Mouse (Mus musculus): ENCODE results near the gene Cxcl16. TPM values are rescaled to one million over a fixed set of nuclear protein-coding genes. Genes with fewer than 3 reads are reported as not detected.

Cxcl16 gene
- polyA plus RNA-seq, 1 experiment from 2014 or later, result 1.6 TPM

Small RNA genes within 50 kb of the gene (microRNA-seq; reads per million reads assigned to microRNA genes)
- not detected for gene Mir7115

Other genes with a start within 250 kb of the Cxcl16 start
- gene Slc16a11, start 247.2 kb downstream of the Cxcl16 start, polyA plus RNA-seq (2016; fragmentation: Nextera tagmentation; extraction: Ambion mirVana), result 1.9 and 2.8 TPM in 2 replicates
- 19.0 and 19.5 TPM in 2 replicates for gene Slc16a13, start 238.9 kb downstream of the Cxcl16 start, polyA plus RNA-seq (2016; fragmentation: Nextera tagmentation; extraction: Ambion mirVana)
- 5.2 and 5.4 TPM in 2 replicates for gene Bcl6b, start 230.2 kb downstream of the Cxcl16 start, polyA plus RNA-seq (2016; fragmentation: Nextera tagmentation; extraction: Ambion mirVana)
- 210 and 213 TPM in 2 replicates for gene 0610010K14Rik, start 222.1 kb downstream of the Cxcl16 start, polyA plus RNA-seq (2016; fragmentation: Nextera tagmentation; extraction: Ambion mirVana)
- 10.5 and 12.4 TPM in 2 replicates for gene Gm21988, start 220.2 kb downstream of the Cxcl16 start, polyA plus RNA-seq (2016; fragmentation: Nextera tagmentation; extraction: Ambion mirVana)
- gene Rnasek, start 220.1 kb downstream of the Cxcl16 start, polyA plus RNA-seq (2016; fragmentation: Nextera tagmentation; extraction: Ambion mirVana), result 172 and 188 TPM in 2 replicates
- 1.7 and 1.8 TPM in 2 replicates for gene Alox12, start 204.6 kb downstream of the Cxcl16 start, polyA plus RNA-seq (2016; fragmentation: Nextera tagmentation; extraction: Ambion mirVana)
- not detected in 2 replicates for gene Alox12e, start 137.4 kb downstream of the Cxcl16 start, polyA plus RNA-seq (2016; fragmentation: Nextera tagmentation; extraction: Ambion mirVana)
- 0.14 and 0.21 TPM in 2 replicates for gene Alox15, start 108.0 kb downstream of the Cxcl16 start, polyA plus RNA-seq (2016; fragmentation: Nextera tagmentation; extraction: Ambion mirVana)
- gene Pelp1, start 50.0 kb downstream of the Cxcl16 start, polyA plus RNA-seq (2016; fragmentation: Nextera tagmentation; extraction: Ambion mirVana), result 40.0 and 40.3 TPM in 2 replicates
- gene Arrb2, start 27.3 kb downstream of the Cxcl16 start, polyA plus RNA-seq (2016; fragmentation: Nextera tagmentation; extraction: Ambion mirVana), result 37.0 and 41.1 TPM in 2 replicates
- 37.6 and 39.2 TPM in 2 replicates for gene Med11, start 8.1 kb downstream of the Cxcl16 start, polyA plus RNA-seq (2016; fragmentation: Nextera tagmentation; extraction: Ambion mirVana)
- 0.21 and 0.33 TPM in 2 replicates for gene Zmynd15, start 551 bp downstream of the Cxcl16 start, polyA plus RNA-seq (2016; fragmentation: Nextera tagmentation; extraction: Ambion mirVana)
- 0.46 TPM in 1 of 2 replicates, not detected in the other for gene Tm4sf5, start 45.3 kb upstream of the Cxcl16 start, polyA plus RNA-seq (2016; fragmentation: Nextera tagmentation; extraction: Ambion mirVana)
- not detected in 2 replicates for gene Vmo1, start 54.6 kb upstream of the Cxcl16 start, polyA plus RNA-seq (2016; fragmentation: Nextera tagmentation; extraction: Ambion mirVana)
- gene Gltpd2, start 59.2 kb upstream of the Cxcl16 start, polyA plus RNA-seq (2016; fragmentation: Nextera tagmentation; extraction: Ambion mirVana), result 0.26 TPM in 1 of 2 replicates, not detected in the other
- 774 and 783 TPM in 2 replicates for gene Psmb6, start 65.4 kb upstream of the Cxcl16 start, polyA plus RNA-seq (2016; fragmentation: Nextera tagmentation; extraction: Ambion mirVana)
- not detected in 2 replicates for gene Gm40193, start 73.0 kb upstream of the Cxcl16 start, polyA plus RNA-seq (2016; fragmentation: Nextera tagmentation; extraction: Ambion mirVana)
- gene Pld2, start 80.1 kb upstream of the Cxcl16 start, polyA plus RNA-seq (2016; fragmentation: Nextera tagmentation; extraction: Ambion mirVana), result 4.0 and 5.7 TPM in 2 replicates
- gene Mink1, start 102.9 kb upstream of the Cxcl16 start, polyA plus RNA-seq (2016; fragmentation: Nextera tagmentation; extraction: Ambion mirVana), result 14.7 and 16.8 TPM in 2 replicates
- gene 4930544D05Rik, start 155.9 kb upstream of the Cxcl16 start, polyA plus RNA-seq (2016; fragmentation: Nextera tagmentation; extraction: Ambion mirVana), result not detected in 2 replicates
- 0.32 TPM in 1 of 2 replicates, not detected in the other for gene Chrne, start 159.2 kb upstream of the Cxcl16 start, polyA plus RNA-seq (2016; fragmentation: Nextera tagmentation; extraction: Ambion mirVana)
- gene Gp1ba, start 179.1 kb upstream of the Cxcl16 start, polyA plus RNA-seq (2016; fragmentation: Nextera tagmentation; extraction: Ambion mirVana), result 0.35 and 0.37 TPM in 2 replicates
- 96.6 and 101 TPM in 2 replicates for gene Rnf167, start 187.3 kb upstream of the Cxcl16 start, polyA plus RNA-seq (2016; fragmentation: Nextera tagmentation; extraction: Ambion mirVana)
- 138 and 149 TPM in 2 replicates for gene Slc25a11, start 187.5 kb upstream of the Cxcl16 start, polyA plus RNA-seq (2016; fragmentation: Nextera tagmentation; extraction: Ambion mirVana)
- gene Pfn1, start 194.7 kb upstream of the Cxcl16 start, polyA plus RNA-seq (2016; fragmentation: Nextera tagmentation; extraction: Ambion mirVana), result 1,047 and 1,099 TPM in 2 replicates
- 12.0 and 12.7 TPM in 2 replicates for gene Eno3, start 197.2 kb upstream of the Cxcl16 start, polyA plus RNA-seq (2016; fragmentation: Nextera tagmentation; extraction: Ambion mirVana)
- 156 and 160 TPM in 2 replicates for gene Spag7, start 209.4 kb upstream of the Cxcl16 start, polyA plus RNA-seq (2016; fragmentation: Nextera tagmentation; extraction: Ambion mirVana)
- 13.0 and 14.9 TPM in 2 replicates for gene Camta2, start 228.1 kb upstream of the Cxcl16 start, polyA plus RNA-seq (2016; fragmentation: Nextera tagmentation; extraction: Ambion mirVana)
- gene Inca1, start 240.2 kb upstream of the Cxcl16 start, polyA plus RNA-seq (2016; fragmentation: Nextera tagmentation; extraction: Ambion mirVana), result 0.86 and 1.3 TPM in 2 replicates
- 2.0 and 2.2 TPM in 2 replicates for gene Kif1c, start 240.6 kb upstream of the Cxcl16 start, polyA plus RNA-seq (2016; fragmentation: Nextera tagmentation; extraction: Ambion mirVana)